Mouse (Mus musculus): ENCODE measurements around the gene Pla2g2c. TPM values are rescaled to one million over a fixed set of nuclear protein-coding genes. Genes with fewer than 3 reads are reported as not detected.

The Pla2g2c gene
- polyA plus RNA-seq, 1 experiment from 2014 or later = 0.18 TPM

- H3K9ac ChIP-seq = no peak overlapping the region
- no peak for ATAC-seq (ENCODE audit: insufficient read depth, low FRiP score, low read depth)
- no peaks in the 10 kb centered on the region for H3K9me3 ChIP-seq
- no peak overlapping the region for H3K27ac ChIP-seq
- H3K4me3 ChIP-seq (replicated peaks) = no peak overlapping the region
- H3K4me2 ChIP-seq = no peak overlapping the region
- no peaks in the 10 kb centered on the region for H3K36me3 ChIP-seq
- no peaks in the 10 kb centered on the region for H3K4me1 ChIP-seq
- no peaks in the 10 kb centered on the region for H3K27me3 ChIP-seq (replicated peaks)
- WGBS = 72% methylated on average over 4 of the region's 4 CpGs
These were observed 30.8 kb downstream of the Pla2g2c start for GRCm38 (mm10) chr4:138755439-138755838.

GRCm38 (mm10) chr4:138755983-138756382, 31.4 kb downstream of the Pla2g2c start:
- no peak for ATAC-seq (ENCODE audit: insufficient read depth, low FRiP score, low read depth)
- H3K36me3 ChIP-seq = no peaks in the 10 kb centered on the region
- WGBS = 76% methylated on average over 11 of the region's 11 CpGs
- H3K9ac ChIP-seq = no peak overlapping the region
- H3K27ac ChIP-seq = no peak overlapping the region
- H3K4me3 ChIP-seq (replicated peaks) = no peak overlapping the region
- no peak overlapping the region for H3K4me2 ChIP-seq
- no peaks in the 10 kb centered on the region for H3K4me1 ChIP-seq
- no peaks in the 10 kb centered on the region for H3K27me3 ChIP-seq (replicated peaks)
- H3K9me3 ChIP-seq = no peaks in the 10 kb centered on the region

GRCm38 (mm10) chr4:138757416-138757815, 32.8 kb downstream of the Pla2g2c start, which contains the start of gene Pla2g2f:
Gene Pla2g2f (minus strand): TSS chr4:138757626.
- no peak for ATAC-seq (ENCODE audit: insufficient read depth, low FRiP score, low read depth)
- Histone ChIP-seq H3K27me3 (replicated peaks) (no peaks in the 10 kb centered on the region), H3K4me2 (no peak within 1 kb of the TSS), H3K4me1 (no peaks in the 10 kb centered on the region), H3K4me3 (replicated peaks) (no peak within 1 kb of the TSS), H3K9me3 (no peaks in the 10 kb centered on the region), H3K27ac (no peak within 1 kb of the TSS), H3K9ac (no peak within 1 kb of the TSS), H3K36me3 (no peaks in the 10 kb centered on the region)
- 68% methylated on average over 8 of the region's 8 CpGs for WGBS

- 71% methylated on average over 9 of the region's 9 CpGs for WGBS
- ATAC-seq (ENCODE audit: insufficient read depth, low FRiP score, low read depth) = no peak
- no peaks in the 10 kb centered on the region for H3K9me3 ChIP-seq
These were observed 37.7 kb downstream of the Pla2g2c start for GRCm38 (mm10) chr4:138762266-138762665.

GRCm38 (mm10) chr4:138771970-138772369, 47.4 kb downstream of the Pla2g2c start:
- H3K36me3 ChIP-seq = no peaks in the 10 kb centered on the region
- ATAC-seq (ENCODE audit: insufficient read depth, low FRiP score, low read depth) = peak; percentile 90
- H3K4me3 ChIP-seq (replicated peaks) = no peak overlapping the region
- no peak overlapping the region for H3K9ac ChIP-seq
- 55% methylated on average over 10 of the region's 10 CpGs for WGBS
- 0 out of 2 replicates have a peak overlapping the region, but pooled peaks have one; percentile 11 for H3K4me2 ChIP-seq
- H3K9me3 ChIP-seq = no peaks in the 10 kb centered on the region
- H3K27ac ChIP-seq = peak overlapping the region; percentile 67; the same call in 1 of the 2 replicates
- H3K27me3 ChIP-seq (replicated peaks) = no peaks in the 10 kb centered on the region
- H3K4me1 ChIP-seq = no peaks in the 10 kb centered on the region

More at GRCm38 (mm10) chr4:138762266-138762665, 37.7 kb downstream of the Pla2g2c start:
- H3K27ac ChIP-seq = no peak overlapping the region
- H3K36me3 ChIP-seq = no peaks in the 10 kb centered on the region
- no peak overlapping the region for H3K4me2 ChIP-seq
- no peak overlapping the region for H3K9ac ChIP-seq
- H3K4me3 ChIP-seq (replicated peaks) = no peak overlapping the region
- H3K27me3 ChIP-seq (replicated peaks) = no peaks in the 10 kb centered on the region
- H3K4me1 ChIP-seq = no peaks in the 10 kb centered on the region

- no peak overlapping the region for H3K4me3 ChIP-seq (replicated peaks)
- no peak for ATAC-seq (ENCODE audit: insufficient read depth, low FRiP score, low read depth)
- H3K9me3 ChIP-seq = no peaks in the 10 kb centered on the region
- no peak overlapping the region for H3K4me2 ChIP-seq
- no peak overlapping the region for H3K27ac ChIP-seq
- H3K27me3 ChIP-seq (replicated peaks) = no peaks in the 10 kb centered on the region
- WGBS = 71% methylated on average over 5 of the region's 5 CpGs
- no peaks in the 10 kb centered on the region for H3K36me3 ChIP-seq
- H3K4me1 ChIP-seq = no peaks in the 10 kb centered on the region
- H3K9ac ChIP-seq = no peak overlapping the region
These were observed 47.8 kb downstream of the Pla2g2c start for GRCm38 (mm10) chr4:138772386-138772785.

- Histone ChIP-seq H3K9ac (no peak within 1 kb of the TSS), H3K36me3 (no peaks in the 10 kb centered on the region), H3K4me1 (0 out of 2 replicates have a peak, but pooled peaks cover 6% of the 10 kb centered on the region), H3K4me3 (replicated peaks) (no peak within 1 kb of the TSS), H3K9me3 (no peaks in the 10 kb centered on the region), H3K4me2 (no peak within 1 kb of the TSS), H3K27me3 (replicated peaks) (no peaks in the 10 kb centered on the region), H3K27ac (no peak within 1 kb of the TSS)
- ATAC-seq (ENCODE audit: insufficient read depth, low FRiP score, low read depth) = no peak
- 74% methylated on average over 6 of the region's 6 CpGs for WGBS
These were observed 50.8 kb downstream of the Pla2g2c start, which contains the start of gene Pla2g2d for GRCm38 (mm10) chr4:138775435-138775834. Gene Pla2g2d (plus strand): TSS chr4:138775735.

GRCm38 (mm10) chr4:138777417-138778407, 53.1 kb downstream of the Pla2g2c start:
- Histone ChIP-seq H3K4me2 (no peak overlapping the region), H3K27ac (no peak overlapping the region), H3K4me3 (replicated peaks) (no peak overlapping the region), H3K9me3 (no peaks in the 10 kb centered on the region), H3K9ac (no peak overlapping the region), H3K27me3 (replicated peaks) (no peaks in the 10 kb centered on the region), H3K36me3 (no peaks in the 10 kb centered on the region), H3K4me1 (peaks cover 6% of the 10 kb centered on the region; the same call in 1 of the 2 replicates)
- no peak for ATAC-seq (ENCODE audit: insufficient read depth, low FRiP score, low read depth)
- WGBS = 32% methylated on average over 20 of the region's 20 CpGs

GRCm38 (mm10) chr4:138780300-138780699, 55.7 kb downstream of the Pla2g2c start:
- H3K27ac ChIP-seq = no peak overlapping the region
- WGBS = 80% methylated on average over 5 of the region's 5 CpGs
- H3K4me3 ChIP-seq (replicated peaks) = no peak overlapping the region
- no peak overlapping the region for H3K4me2 ChIP-seq
- no peaks in the 10 kb centered on the region for H3K36me3 ChIP-seq
- no peak for ATAC-seq (ENCODE audit: insufficient read depth, low FRiP score, low read depth)
- no peaks in the 10 kb centered on the region for H3K9me3 ChIP-seq
- H3K4me1 ChIP-seq = peaks cover 6% of the 10 kb centered on the region; the same call in 1 of the 2 replicates
- H3K9ac ChIP-seq = no peak overlapping the region
- no peaks in the 10 kb centered on the region for H3K27me3 ChIP-seq (replicated peaks)

GRCm38 (mm10) chr4:138782098-138782497, 57.5 kb downstream of the Pla2g2c start:
- ATAC-seq (ENCODE audit: insufficient read depth, low FRiP score, low read depth) = no peak
- Histone ChIP-seq H3K27ac (no peak overlapping the region), H3K36me3 (no peaks in the 10 kb centered on the region), H3K4me3 (replicated peaks) (no peak overlapping the region), H3K9ac (no peak overlapping the region), H3K4me1 (peaks cover 6% of the 10 kb centered on the region; the same call in 1 of the 2 replicates), H3K27me3 (replicated peaks) (no peaks in the 10 kb centered on the region), H3K4me2 (no peak overlapping the region), H3K9me3 (no peaks in the 10 kb centered on the region)
- WGBS = 74% methylated on average over 6 of the region's 6 CpGs

GRCm38 (mm10) chr4:138785721-138786120, 61.1 kb downstream of the Pla2g2c start:
- Histone ChIP-seq H3K36me3 (no peaks in the 10 kb centered on the region), H3K27me3 (replicated peaks) (no peaks in the 10 kb centered on the region), H3K4me2 (no peak overlapping the region), H3K27ac (no peak overlapping the region), H3K4me1 (no peaks in the 10 kb centered on the region; the same call in 1 of the 2 replicates), H3K9ac (no peak overlapping the region), H3K9me3 (no peaks in the 10 kb centered on the region), H3K4me3 (replicated peaks) (no peak overlapping the region)
- WGBS = 47% methylated on average over 4 of the region's 4 CpGs
- peak; percentile 22; the same call in 1 of the 2 replicates for ATAC-seq (ENCODE audit: insufficient read depth, low FRiP score, low read depth)

GRCm38 (mm10) chr4:138786141-138786540, 61.5 kb downstream of the Pla2g2c start:
- Histone ChIP-seq H3K27ac (no peak overlapping the region), H3K27me3 (replicated peaks) (no peaks in the 10 kb centered on the region), H3K4me2 (no peak overlapping the region), H3K4me3 (replicated peaks) (no peak overlapping the region), H3K9ac (no peak overlapping the region), H3K9me3 (no peaks in the 10 kb centered on the region), H3K4me1 (no peaks in the 10 kb centered on the region), H3K36me3 (no peaks in the 10 kb centered on the region)
- WGBS = 36% methylated on average over 4 of the region's 4 CpGs
- peak; percentile 2; the same call in 1 of the 2 replicates for ATAC-seq (ENCODE audit: insufficient read depth, low FRiP score, low read depth)

All from stomach, embryonic 15.5 days (tissue).